8 mouse cellular contexts compared by ENCODE assay signal in the genomic region with DNA sequence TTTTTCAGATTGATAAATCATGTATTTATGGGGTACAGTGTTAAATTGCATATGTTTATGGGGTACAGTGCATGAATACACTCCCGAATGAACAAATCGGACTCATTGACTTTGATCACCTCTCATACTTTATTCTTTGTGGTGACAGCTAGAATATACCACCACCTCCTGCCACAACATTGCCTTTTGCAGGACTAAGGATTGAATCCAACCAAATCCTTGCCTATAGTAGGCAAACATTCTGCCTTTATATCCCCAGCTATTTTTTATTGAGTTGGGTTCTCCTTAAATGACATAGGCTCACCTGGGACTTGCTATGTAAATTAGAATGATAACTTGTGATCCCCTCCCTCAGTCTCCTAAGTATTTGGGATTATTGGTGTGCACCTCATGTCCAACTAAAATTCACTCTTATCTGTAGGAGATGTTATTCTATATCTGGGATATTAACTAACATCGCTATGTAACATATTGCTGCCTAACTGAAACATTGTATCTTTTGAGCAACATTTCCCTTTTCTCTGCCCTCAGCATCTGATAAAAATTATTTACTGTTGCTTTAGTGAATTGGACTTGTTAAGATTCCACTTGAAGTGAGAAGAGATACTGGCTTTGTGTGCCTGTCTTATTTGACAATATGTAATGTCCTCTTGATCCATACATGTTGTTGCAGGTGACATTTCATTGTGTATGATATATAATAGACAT. TPM values are rescaled to one million over a fixed set of nuclear protein-coding genes. Genes with fewer than 3 reads are reported as not detected.
A peak's percentile ranks its signal among the peaks of the same experiment; 100 is the strongest.
DNase-seq lines count a peak whose midpoint lies in the region; ATAC-seq and TF ChIP-seq lines count a peak whose summit lies in the region.

No protein-coding gene starts in this region.

- peaks cover 11% of the 10 kb centered on the region for H3K27me3 ChIP-seq in embryonic facial prominence, embryonic 15.5 days
- peaks cover 45% of the 10 kb centered on the region for H3K27me3 ChIP-seq in limb, embryonic 10.5 days (ENCODE audit: low read depth, poor library complexity, severe bottlenecking)
- H3K27me3 ChIP-seq in neural tube, embryonic 15.5 days (replicated peaks) = 0 out of 2 replicates have a peak, but pooled peaks cover 2% of the 10 kb centered on the region

- no peaks in the 10 kb centered on the region for H3K4me1 ChIP-seq in embryonic facial prominence, embryonic 15.5 days
- no peaks in the 10 kb centered on the region for H3K4me1 ChIP-seq in limb, embryonic 10.5 days
- H3K4me1 ChIP-seq in neural tube, embryonic 15.5 days = 0 out of 2 replicates have a peak, but pooled peaks cover 7% of the 10 kb centered on the region

- peak overlapping the region; percentile 95 for H3K27ac ChIP-seq in left cerebral cortex, adult 2 months
- 0 out of 2 replicates have a peak overlapping the region, but pooled peaks have one; percentile 95 for H3K27ac ChIP-seq in embryonic facial prominence, embryonic 15.5 days (replicated peaks)
- peak overlapping the region; percentile 92 for H3K27ac ChIP-seq in limb, embryonic 10.5 days
- H3K27ac ChIP-seq in neural tube, embryonic 15.5 days (replicated peaks) = peak overlapping the region; percentile 94

- intact Hi-C loops in left cerebral cortex, adult 2 months (cut with DNase I) = loop anchor here (5.0 kb wide), 2 partner anchors 91 to 681 kb away; a partner anchor contains a TSS
- intact Hi-C loops in left cerebral cortex, postnatal 25 days (cut with DNase I) = loop anchor here (2.0 to 5.0 kb wide), 2 partner anchors 91 to 308 kb away; a partner anchor contains a TSS

- ATAC-seq in embryonic facial prominence, embryonic 15.5 days (ENCODE audit: insufficient number of reproducible peaks, low FRiP score, low TSS enrichment, low read depth) = no peak
- no peak for ATAC-seq in neural tube, embryonic 15.5 days (ENCODE audit: low FRiP score)

- no peak for DNase-seq in left cerebral cortex, adult 2 months (ENCODE audit: extremely low spot score in 1 of 2, low spot score in 2 of 2)
- DNase-seq in left cerebral cortex, postnatal 25 days (ENCODE audit: low spot score in 2 of 2) = no peak
- no peak for DNase-seq in limb, embryonic 10.5 days (ENCODE audit: low spot score)
- no peak for DNase-seq in cerebellum, postnatal 4 days (ENCODE audit: low spot score in 2 of 2)
- DNase-seq in B cell, adult 2 months = no peak
- no peak for DNase-seq in layer of hippocampus, postnatal 10 days (ENCODE audit: low spot score in 2 of 2)

- H3K36me3 ChIP-seq in embryonic facial prominence, embryonic 15.5 days = no peaks in the 10 kb centered on the region
- no peaks in the 10 kb centered on the region for H3K36me3 ChIP-seq in limb, embryonic 10.5 days
- no peaks in the 10 kb centered on the region for H3K36me3 ChIP-seq in neural tube, embryonic 15.5 days

- no peaks in the 10 kb centered on the region for H3K9me3 ChIP-seq in embryonic facial prominence, embryonic 15.5 days (replicated peaks)
- H3K9me3 ChIP-seq in limb, embryonic 10.5 days (replicated peaks) = no peaks in the 10 kb centered on the region
- no peaks in the 10 kb centered on the region for H3K9me3 ChIP-seq in neural tube, embryonic 15.5 days (replicated peaks)

- TF ChIP-seq CTCF in left cerebral cortex, adult 2 months (IDR thresholded peaks at IDR 0.05) = no peak

- peak overlapping the region; percentile 48 for H3K4me2 ChIP-seq in embryonic facial prominence, embryonic 15.5 days (replicated peaks)
- H3K4me2 ChIP-seq in neural tube, embryonic 15.5 days = peak overlapping the region; percentile 56

- WGBS in embryonic facial prominence, embryonic 15.5 days = 54% methylated on average over 3 of the region's 3 CpGs
- 84% methylated on average over 3 of the region's 3 CpGs for WGBS in limb, embryonic 10.5 days
- WGBS in neural tube, embryonic 15.5 days = 39% methylated on average over 3 of the region's 3 CpGs

- peak overlapping the region; percentile 60 for H3K4me3 ChIP-seq in left cerebral cortex, adult 2 months
- H3K4me3 ChIP-seq in embryonic facial prominence, embryonic 15.5 days (replicated peaks) = peak overlapping the region; percentile 60
- peak overlapping the region; percentile 69 for H3K4me3 ChIP-seq in limb, embryonic 10.5 days
- peak overlapping the region; percentile 58 for H3K4me3 ChIP-seq in neural tube, embryonic 15.5 days (replicated peaks)

- no peak overlapping the region for H3K9ac ChIP-seq in embryonic facial prominence, embryonic 15.5 days
- H3K9ac ChIP-seq in neural tube, embryonic 15.5 days (replicated peaks) = peak overlapping the region; percentile 54

RNA-seq across cellular contexts. Expression of a gene that starts 1.4 kb away (rescaled TPM):
- 10 to 100 TPM; 75.6 to 86.4 TPM for total RNA-seq in left cerebral cortex, adult 2 months (2021)
- total RNA-seq in left cerebral cortex, postnatal 25 days (2021) = 10 to 100 TPM; 81.2 to 83.1 TPM
- polyA plus RNA-seq in embryonic facial prominence, embryonic 15.5 days (2015; fragmentation: Nextera tagmentation; extraction: Ambion mirVana) = 14.1 and 14.3 TPM in 2 replicates
- 12.3 and 14.9 TPM in 2 replicates for polyA plus RNA-seq in limb, embryonic 10.5 days (2016; fragmentation: Nextera tagmentation; extraction: Ambion mirVana)
- polyA plus RNA-seq in neural tube, embryonic 15.5 days (2015; fragmentation: Nextera tagmentation; extraction: Ambion mirVana) = 11.9 and 13.2 TPM in 2 replicates
- 10 to 100 TPM; 69.1 TPM for total RNA-seq in layer of hippocampus, postnatal 10 days (2021)
